Mouse (Mus musculus) C2C12 (cell line): ENCODE data around the gene Vill.

Experiments used
- CEBPB ChIP-seq: IDR thresholded peaks from one replicate; pipeline ENCODE4 v1.6.1; 2011; ENCODE audit warnings: low read depth, mild to moderate bottlenecking, control low read depth, moderate library complexity
- CTCF ChIP-seq: IDR thresholded peaks from one replicate; pipeline ENCODE4 v1.5.1; 2011; ENCODE audit not compliant: control insufficient read depth, insufficient read depth, insufficient read length
- MAX ChIP-seq: IDR thresholded peaks from one replicate; pipeline ENCODE4 v1.6.1; 2011; ENCODE audit warnings: mild to moderate bottlenecking, control low read depth
- MYOG ChIP-seq: IDR thresholded peaks from one replicate; pipeline ENCODE4 v1.6.1; 2011; ENCODE audit not compliant: control insufficient read depth, insufficient read length; ENCODE audit errors: extremely low read depth

GRCm38 (mm10) chr9:119083966-119084365 is 31.4 kb downstream of the Vill start:
- TF ChIP-seq MAX: no peak
- TF ChIP-seq MYOG: no peak
- TF ChIP-seq CTCF: no peak
- TF ChIP-seq CEBPB: no peak
